Mouse (Mus musculus): Measurements from ENCODE around the gene Aff3. TPM values are rescaled to one million over a fixed set of nuclear protein-coding genes. Genes with fewer than 3 reads are reported as not detected.

Aff3 gene
- polyA plus RNA-seq, 1 experiment from 2014 or later: 2.1 TPM

DNA sequence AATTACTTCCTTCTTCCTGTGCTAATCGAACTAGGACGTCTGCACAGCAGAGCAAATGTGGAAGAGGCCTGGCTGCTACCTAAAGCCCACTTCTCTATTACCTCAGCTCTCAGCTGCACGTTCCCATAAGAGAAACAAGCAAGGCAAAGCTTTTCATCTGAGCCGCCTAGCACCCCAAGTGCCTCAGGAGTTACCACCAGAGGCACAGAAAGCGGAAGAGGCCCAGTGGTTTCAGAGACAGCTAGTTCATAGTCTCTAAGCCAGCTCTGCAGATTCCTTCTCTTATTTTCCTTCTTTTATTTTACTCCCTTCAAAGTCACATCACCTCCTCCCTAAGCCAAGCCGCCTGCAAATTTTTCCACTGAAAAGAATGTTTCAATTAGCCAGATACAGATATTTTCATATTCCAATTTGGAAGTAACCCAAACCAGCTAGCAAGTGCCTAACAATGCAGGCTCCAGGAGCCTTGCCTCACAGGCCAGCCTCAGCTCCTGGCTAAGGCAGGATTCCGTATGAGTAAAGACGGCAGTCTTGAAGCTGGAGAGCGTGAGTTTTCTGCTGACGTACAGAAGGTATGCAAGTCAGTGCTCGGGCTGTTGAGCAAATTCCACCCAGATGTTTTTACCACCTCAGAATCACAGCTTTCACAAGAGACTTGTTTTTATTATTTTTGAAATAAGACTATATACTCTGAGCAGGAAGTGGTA is 62.8 kb downstream of the Aff3 start:
- Histone ChIP-seq H3K27ac (ENCODE audit: low read depth, low read length) (no peak overlapping the region), H3K9me3 (ENCODE audit: control insufficient read depth) (no peaks in the 10 kb centered on the region), H3K27me3 (replicated peaks; ENCODE audit: control insufficient read depth, insufficient read depth, low read length) (no peaks in the 10 kb centered on the region), H3K4me2 (replicated peaks; ENCODE audit: low read depth) (no peak overlapping the region), H3K4me3 (ENCODE audit: low read depth, low read length) (no peak overlapping the region), H3K4me1 (replicated peaks; ENCODE audit: control insufficient read depth, insufficient read depth, low read length) (no peaks in the 10 kb centered on the region), H3K9ac (ENCODE audit: low read depth, low read length) (no peak overlapping the region), H3K36me3 (ENCODE audit: control insufficient read depth, insufficient read depth) (no peaks in the 10 kb centered on the region)
- no peak for ATAC-seq
- no peak for TF ChIP-seq CTCF (IDR thresholded peaks at IDR 0.05; ENCODE audit: low read depth)
- 70% methylated on average over 11 of the region's 11 CpGs for WGBS

DNA sequence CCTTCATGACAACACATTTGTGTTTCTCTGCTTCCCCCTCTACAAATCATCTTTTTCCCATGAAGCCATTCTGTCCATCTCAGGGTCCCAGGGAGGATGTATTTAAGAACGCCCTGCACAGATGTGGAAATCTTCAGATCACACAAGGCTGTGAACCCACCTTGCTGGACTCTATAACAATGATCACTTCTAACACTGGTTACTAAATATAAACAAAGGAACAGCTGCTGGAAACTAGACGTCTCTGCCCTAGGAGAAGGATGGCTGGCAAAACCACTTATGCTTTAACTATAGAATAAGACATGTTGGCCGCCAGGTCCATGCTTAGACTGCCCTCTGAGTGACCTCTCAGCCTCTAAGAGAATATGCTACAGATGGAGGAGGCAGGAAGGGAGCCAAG is 69.4 kb downstream of the Aff3 start:
- Histone ChIP-seq H3K4me3 (ENCODE audit: low read depth, low read length) (no peak overlapping the region), H3K27me3 (replicated peaks; ENCODE audit: control insufficient read depth, insufficient read depth, low read length) (no peaks in the 10 kb centered on the region), H3K27ac (ENCODE audit: low read depth, low read length) (no peak overlapping the region), H3K9ac (ENCODE audit: low read depth, low read length) (no peak overlapping the region), H3K36me3 (ENCODE audit: control insufficient read depth, insufficient read depth) (no peaks in the 10 kb centered on the region), H3K9me3 (ENCODE audit: control insufficient read depth) (no peaks in the 10 kb centered on the region), H3K4me1 (replicated peaks; ENCODE audit: control insufficient read depth, insufficient read depth, low read length) (no peaks in the 10 kb centered on the region), H3K4me2 (replicated peaks; ENCODE audit: low read depth) (no peak overlapping the region)
- WGBS: 63% methylated on average over 3 of the region's 3 CpGs
- no peak for ATAC-seq
- no peak for TF ChIP-seq CTCF (IDR thresholded peaks at IDR 0.05; ENCODE audit: low read depth)

DNA sequence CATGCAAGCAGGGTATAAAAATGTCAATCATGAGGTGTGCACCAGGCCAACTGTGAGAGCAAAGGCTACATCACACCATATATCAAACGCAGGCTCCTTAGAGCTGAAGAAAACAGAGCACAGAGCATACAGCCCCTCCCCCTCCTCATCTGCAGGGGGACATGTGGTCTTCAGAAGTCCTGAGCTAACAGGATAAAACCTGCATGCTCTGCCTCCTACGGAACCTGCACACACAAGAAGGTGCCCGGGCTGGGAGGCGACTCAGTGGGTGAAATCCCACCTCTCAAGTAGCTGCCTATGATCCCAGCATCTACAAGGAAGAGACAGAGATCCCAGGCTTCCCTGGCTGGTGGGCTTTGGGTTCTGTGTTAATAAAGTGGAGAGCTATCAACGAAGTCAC is 70.0 kb downstream of the Aff3 start:
- no peak for ATAC-seq
- Histone ChIP-seq H3K9ac (ENCODE audit: low read depth, low read length) (no peak overlapping the region), H3K27me3 (replicated peaks; ENCODE audit: control insufficient read depth, insufficient read depth, low read length) (no peaks in the 10 kb centered on the region), H3K27ac (ENCODE audit: low read depth, low read length) (no peak overlapping the region), H3K4me3 (ENCODE audit: low read depth, low read length) (no peak overlapping the region), H3K4me2 (replicated peaks; ENCODE audit: low read depth) (no peak overlapping the region), H3K36me3 (ENCODE audit: control insufficient read depth, insufficient read depth) (no peaks in the 10 kb centered on the region), H3K4me1 (replicated peaks; ENCODE audit: control insufficient read depth, insufficient read depth, low read length) (no peaks in the 10 kb centered on the region), H3K9me3 (ENCODE audit: control insufficient read depth) (no peaks in the 10 kb centered on the region)
- TF ChIP-seq CTCF (IDR thresholded peaks at IDR 0.05; ENCODE audit: low read depth): no peak
- WGBS: 60% methylated on average over 5 of the region's 5 CpGs

DNA sequence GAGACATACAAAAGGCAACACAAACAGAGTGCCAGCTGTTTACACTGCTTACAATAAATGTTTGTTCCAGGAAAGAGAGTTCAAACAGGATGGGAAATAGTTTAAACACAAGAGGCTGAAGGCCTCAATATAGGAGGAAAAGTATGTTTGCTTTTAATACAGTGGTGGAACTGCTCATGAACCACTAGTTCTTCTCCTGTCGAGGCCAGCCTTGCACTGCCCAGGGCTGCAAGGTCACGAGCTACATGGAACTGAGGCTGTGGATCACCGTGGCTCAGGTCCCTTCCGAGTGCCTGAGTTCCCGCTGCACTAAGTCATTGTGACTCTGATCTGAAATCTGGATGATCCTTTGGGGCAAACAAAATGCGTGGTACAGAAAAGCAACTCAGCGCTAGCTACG is 73.6 kb downstream of the Aff3 start:
- ATAC-seq: no peak
- Histone ChIP-seq H3K9ac (ENCODE audit: low read depth, low read length) (no peak overlapping the region), H3K9me3 (ENCODE audit: control insufficient read depth) (no peaks in the 10 kb centered on the region), H3K27ac (ENCODE audit: low read depth, low read length) (no peak overlapping the region), H3K4me2 (replicated peaks; ENCODE audit: low read depth) (no peak overlapping the region), H3K4me3 (ENCODE audit: low read depth, low read length) (no peak overlapping the region), H3K27me3 (replicated peaks; ENCODE audit: control insufficient read depth, insufficient read depth, low read length) (no peaks in the 10 kb centered on the region), H3K36me3 (ENCODE audit: control insufficient read depth, insufficient read depth) (no peaks in the 10 kb centered on the region), H3K4me1 (replicated peaks; ENCODE audit: control insufficient read depth, insufficient read depth, low read length) (no peaks in the 10 kb centered on the region)
- TF ChIP-seq CTCF (IDR thresholded peaks at IDR 0.05; ENCODE audit: low read depth): no peak
- WGBS: 63% methylated on average over 8 of the region's 8 CpGs

DNA sequence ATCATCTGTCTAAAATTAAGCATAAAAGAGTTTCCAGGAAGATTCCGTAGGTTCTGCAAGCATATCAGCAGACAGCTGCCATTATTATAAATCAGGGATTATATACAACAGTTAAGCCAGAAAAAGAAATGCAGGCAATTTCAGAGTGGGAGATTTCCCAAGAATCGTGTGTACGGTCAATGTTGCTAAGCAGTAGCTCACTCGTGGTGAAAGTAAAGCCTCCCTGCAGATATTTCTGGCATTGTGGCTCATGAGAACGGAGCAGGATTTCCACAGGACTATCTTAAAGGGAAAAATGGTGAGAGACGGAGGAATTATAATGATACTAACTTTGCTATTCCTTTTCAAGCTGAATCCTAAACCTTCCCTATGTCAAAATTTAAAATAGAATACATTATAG is 76.0 kb downstream of the Aff3 start:
- Histone ChIP-seq H3K36me3 (ENCODE audit: control insufficient read depth, insufficient read depth) (no peaks in the 10 kb centered on the region), H3K4me1 (replicated peaks; ENCODE audit: control insufficient read depth, insufficient read depth, low read length) (no peaks in the 10 kb centered on the region), H3K27me3 (replicated peaks; ENCODE audit: control insufficient read depth, insufficient read depth, low read length) (no peaks in the 10 kb centered on the region), H3K9me3 (ENCODE audit: control insufficient read depth) (no peaks in the 10 kb centered on the region), H3K27ac (ENCODE audit: low read depth, low read length) (no peak overlapping the region), H3K4me2 (replicated peaks; ENCODE audit: low read depth) (no peak overlapping the region), H3K4me3 (ENCODE audit: low read depth, low read length) (no peak overlapping the region), H3K9ac (ENCODE audit: low read depth, low read length) (no peak overlapping the region)
- no peak for TF ChIP-seq CTCF (IDR thresholded peaks at IDR 0.05; ENCODE audit: low read depth)
- 81% methylated on average over 6 of the region's 6 CpGs for WGBS
- no peak for ATAC-seq

DNA sequence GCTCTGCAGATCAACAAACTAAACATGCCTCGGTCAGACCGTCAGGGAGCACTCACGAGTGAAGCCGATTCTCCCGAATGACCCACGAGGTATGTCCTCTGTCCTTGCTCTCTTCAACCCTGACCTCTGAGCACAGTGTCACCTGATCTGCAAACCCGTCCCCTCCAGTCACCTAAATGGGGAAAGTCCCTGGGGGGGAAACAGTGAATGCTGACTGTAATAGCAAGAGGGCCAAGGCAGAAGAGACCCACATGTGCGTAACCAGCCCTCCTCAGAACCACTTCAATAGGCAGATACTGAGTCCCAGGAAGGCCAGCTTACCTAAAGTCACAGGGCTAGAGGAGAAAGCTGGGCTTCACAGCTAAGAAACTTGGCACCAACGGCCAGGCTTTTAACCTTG is 82.4 kb downstream of the Aff3 start:
- H3K27ac ChIP-seq (ENCODE audit: low read depth, low read length): no peak overlapping the region
- 70% methylated on average over 9 of the region's 9 CpGs for WGBS
- H3K4me2 ChIP-seq (replicated peaks; ENCODE audit: low read depth): no peak overlapping the region
- H3K4me3 ChIP-seq (ENCODE audit: low read depth, low read length): no peak overlapping the region
- TF ChIP-seq CTCF (IDR thresholded peaks at IDR 0.05; ENCODE audit: low read depth): no peak
- no peaks in the 10 kb centered on the region for H3K4me1 ChIP-seq (replicated peaks; ENCODE audit: control insufficient read depth, insufficient read depth, low read length)
- H3K9me3 ChIP-seq (ENCODE audit: control insufficient read depth): no peaks in the 10 kb centered on the region
- H3K27me3 ChIP-seq (replicated peaks; ENCODE audit: control insufficient read depth, insufficient read depth, low read length): no peaks in the 10 kb centered on the region
- ATAC-seq: no peak
- no peak overlapping the region for H3K9ac ChIP-seq (ENCODE audit: low read depth, low read length)
- H3K36me3 ChIP-seq (ENCODE audit: control insufficient read depth, insufficient read depth): no peaks in the 10 kb centered on the region

DNA sequence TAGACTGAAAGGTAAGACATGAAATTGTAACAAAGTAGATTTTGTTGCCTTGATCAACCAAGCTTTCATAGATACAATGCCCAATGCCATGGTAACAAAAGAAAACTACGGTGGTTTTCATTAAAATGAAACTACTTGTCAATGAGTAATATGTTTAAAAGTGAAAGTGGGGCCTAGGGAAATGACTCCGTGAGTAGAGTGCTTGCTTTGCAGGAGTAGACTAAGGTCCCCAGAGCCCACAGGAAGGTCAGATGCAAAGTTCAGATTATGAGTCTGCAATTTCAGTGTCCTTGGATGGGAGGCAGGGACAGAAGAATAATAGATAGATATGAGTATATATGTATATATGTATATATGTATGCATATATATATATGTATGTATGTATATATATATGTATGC is 84.2 kb downstream of the Aff3 start:
- no peak for ATAC-seq
- Histone ChIP-seq H3K4me2 (replicated peaks; ENCODE audit: low read depth) (no peak overlapping the region), H3K4me1 (replicated peaks; ENCODE audit: control insufficient read depth, insufficient read depth, low read length) (no peaks in the 10 kb centered on the region), H3K9me3 (ENCODE audit: control insufficient read depth) (no peaks in the 10 kb centered on the region), H3K36me3 (ENCODE audit: control insufficient read depth, insufficient read depth) (no peaks in the 10 kb centered on the region), H3K27ac (ENCODE audit: low read depth, low read length) (no peak overlapping the region), H3K27me3 (replicated peaks; ENCODE audit: control insufficient read depth, insufficient read depth, low read length) (no peaks in the 10 kb centered on the region), H3K9ac (ENCODE audit: low read depth, low read length) (no peak overlapping the region), H3K4me3 (ENCODE audit: low read depth, low read length) (no peak overlapping the region)
- 65% methylated on average over 2 of the region's 2 CpGs for WGBS
- TF ChIP-seq CTCF (IDR thresholded peaks at IDR 0.05; ENCODE audit: low read depth): no peak
